Mouse (Mus musculus) layer of hippocampus, postnatal 10 days (tissue): ENCODE results near the gene Ric8a. TPM values are rescaled to one million over a fixed set of nuclear protein-coding genes. Genes with fewer than 3 reads are reported as not detected.

Experiments used
- DNase-seq, 2 experiments: peaks; one replicate each; pipeline ENCODE4 v3.0.0; 2021; ENCODE audit warnings: low spot score in 2 of 2
- long read RNA-seq: library from polyadenylated mRNA; stranded (forward); transcript quantifications from one replicate; pipeline ENCODE4 v2.0.0, GENCODE M21; 2023
- total RNA-seq, 2 experiments: library from RNA; stranded (reverse); gene quantifications; 2 replicates each; pipeline ENCODE4 v1.2.3; 2021

The Ric8a gene
- 100 to 1,000 TPM in 1 of 2 experiments, 10 to 100 TPM in 1; 91.1 to 106 TPM for total RNA-seq
- long read RNA-seq, transcript Ric8a-203 (2 exons, 2,151 nt) = minor isoform, 5 of 112 reads
- long read RNA-seq, transcript Ric8a-201 (10 exons, 3,406 nt) = major isoform, 71 of 112 reads
- long read RNA-seq, partial matches to known transcripts = 16 of 112 reads
- long read RNA-seq, other reads (novel, unspliced or antisense) = 17 of 112 reads

DNA sequence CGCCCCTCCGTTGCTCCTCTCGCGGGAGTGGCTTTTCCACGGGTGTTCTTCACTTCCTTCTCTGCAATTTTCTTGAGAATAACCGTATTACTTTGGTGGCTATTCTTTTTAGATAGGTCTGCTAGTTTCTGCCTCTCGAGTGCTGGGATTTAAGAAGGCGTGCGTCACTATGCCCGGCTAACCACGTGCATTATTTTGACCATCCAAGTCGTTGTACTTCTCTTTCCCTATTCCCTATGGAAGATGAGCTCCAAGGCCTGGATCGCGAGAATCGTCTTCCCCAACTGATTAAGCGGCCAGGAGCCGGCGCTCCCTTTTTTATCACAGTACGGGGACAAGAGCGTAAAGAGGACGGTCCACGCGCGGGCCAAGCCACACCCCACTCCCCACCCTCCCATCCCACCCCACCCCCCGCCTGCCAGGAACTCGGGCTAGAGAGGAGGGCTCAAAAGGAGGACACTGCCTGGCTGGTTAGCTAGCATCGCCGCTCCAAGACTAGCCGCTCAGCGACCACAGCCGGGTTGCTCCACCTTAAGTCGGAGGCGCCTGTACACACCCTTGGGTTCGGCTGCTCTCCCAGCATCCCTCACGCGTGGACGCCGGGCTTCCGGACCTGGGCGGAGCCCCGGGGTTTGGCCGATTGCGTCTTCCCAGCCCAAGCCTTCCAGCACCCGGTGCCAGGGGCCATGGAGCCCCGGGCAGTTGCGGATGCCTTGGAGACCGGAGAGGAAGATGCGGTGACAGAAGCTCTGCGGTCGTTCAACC, at the start of gene Ric8a:
TSS of gene Ric8a (plus strand) at position 173 of the 765 bp plus-strand sequence.
- DNase-seq = peak; percentile 82 to 85

DNA sequence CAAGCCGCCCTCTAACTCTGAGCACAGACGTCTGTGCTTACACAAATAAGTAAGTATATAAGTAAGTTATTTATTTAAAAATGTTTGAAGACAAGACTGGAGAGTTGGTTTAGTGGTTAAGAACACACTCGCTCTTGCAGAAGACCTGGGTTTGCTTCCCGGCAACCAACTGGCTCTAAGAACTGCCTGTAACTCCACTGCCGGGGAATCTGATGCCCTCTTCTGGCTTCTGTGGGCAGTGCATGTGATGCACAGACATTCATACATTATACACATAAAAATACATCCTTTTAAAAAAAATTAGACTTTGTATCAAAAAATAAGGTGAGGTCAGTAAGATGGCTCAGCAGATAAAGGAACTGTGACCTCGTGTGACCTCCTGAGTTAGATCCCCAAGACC, 46.3 kb upstream of the Ric8a start:
- DNase-seq = no peak

DNA sequence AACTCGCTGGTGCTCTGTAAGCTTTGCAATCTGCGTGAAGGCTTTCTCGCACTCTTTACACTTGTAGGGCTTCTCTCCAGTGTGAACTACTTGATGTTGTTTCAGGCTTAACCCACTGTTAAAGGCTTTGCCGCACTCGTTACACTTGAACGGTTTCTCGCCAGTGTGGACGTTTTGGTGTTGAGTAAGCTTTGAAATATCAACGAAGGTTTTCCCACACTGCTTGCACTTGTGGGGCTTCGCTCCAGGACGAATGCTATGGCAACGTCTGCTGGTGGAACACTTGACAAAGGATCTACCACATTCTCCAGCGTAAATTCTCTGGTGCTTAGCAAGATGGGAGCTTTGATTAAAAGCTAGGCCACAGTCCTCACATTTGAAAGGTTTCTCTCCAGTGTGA, 45.0 kb upstream of the Ric8a start:
- peak in 1 of 2 experiments; percentile 36 for DNase-seq

DNA sequence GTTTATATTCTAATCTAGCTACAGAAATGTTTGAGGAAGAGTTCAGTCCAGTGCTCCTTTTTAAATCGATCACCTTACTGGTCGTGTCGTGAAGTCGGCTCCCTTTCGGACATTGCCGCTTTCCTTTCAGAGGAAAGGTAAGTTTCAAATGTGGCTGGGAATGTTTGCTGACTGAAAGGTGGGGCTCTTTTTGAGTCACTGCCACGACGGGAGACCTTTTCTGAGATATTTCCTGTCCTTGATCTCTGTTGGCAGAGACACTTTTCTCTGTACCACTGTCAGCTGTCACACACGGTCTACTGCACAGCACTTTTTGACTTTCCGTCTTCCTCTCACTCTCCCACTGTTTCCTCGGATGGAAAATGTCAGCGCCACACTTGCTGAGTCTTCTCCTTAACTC, 43.9 kb upstream of the Ric8a start:
- no peak for DNase-seq

DNA sequence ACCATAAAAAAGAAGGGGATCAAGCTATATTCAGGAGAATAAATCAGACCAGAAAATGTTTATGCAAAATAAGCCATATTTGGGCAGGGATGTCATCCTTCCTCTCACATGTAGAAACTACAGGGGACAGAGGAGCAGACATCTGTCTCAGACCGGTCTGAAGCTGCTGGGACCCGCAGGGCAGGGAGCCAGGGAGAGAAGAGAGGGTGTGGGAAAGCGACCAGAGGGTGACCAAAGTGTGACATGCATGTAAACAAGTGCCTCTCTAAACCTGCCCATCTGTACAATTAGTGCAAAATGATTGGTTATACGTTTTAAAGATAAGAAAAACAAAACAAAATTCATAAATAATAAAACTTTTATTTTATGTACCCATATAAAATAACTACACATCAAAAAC, 36.6 kb upstream of the Ric8a start:
- no peak for DNase-seq

DNA sequence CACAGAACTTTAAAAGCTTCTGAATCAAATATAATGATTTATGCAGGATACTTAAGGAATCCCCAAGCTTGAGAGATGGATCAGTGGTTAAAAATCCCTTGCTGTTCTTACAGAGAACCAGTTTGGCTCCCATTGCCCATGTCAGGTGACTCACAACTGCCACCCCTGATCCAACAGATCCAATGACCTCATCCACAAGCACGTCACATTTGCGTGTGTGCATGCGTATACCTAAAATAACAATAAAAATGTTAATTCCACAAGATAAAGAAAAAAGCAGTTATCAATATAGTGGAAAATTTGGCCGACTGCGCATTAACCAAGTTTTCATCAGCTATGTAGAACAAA, 35.5 kb upstream of the Ric8a start:
- DNase-seq = no peak

DNA sequence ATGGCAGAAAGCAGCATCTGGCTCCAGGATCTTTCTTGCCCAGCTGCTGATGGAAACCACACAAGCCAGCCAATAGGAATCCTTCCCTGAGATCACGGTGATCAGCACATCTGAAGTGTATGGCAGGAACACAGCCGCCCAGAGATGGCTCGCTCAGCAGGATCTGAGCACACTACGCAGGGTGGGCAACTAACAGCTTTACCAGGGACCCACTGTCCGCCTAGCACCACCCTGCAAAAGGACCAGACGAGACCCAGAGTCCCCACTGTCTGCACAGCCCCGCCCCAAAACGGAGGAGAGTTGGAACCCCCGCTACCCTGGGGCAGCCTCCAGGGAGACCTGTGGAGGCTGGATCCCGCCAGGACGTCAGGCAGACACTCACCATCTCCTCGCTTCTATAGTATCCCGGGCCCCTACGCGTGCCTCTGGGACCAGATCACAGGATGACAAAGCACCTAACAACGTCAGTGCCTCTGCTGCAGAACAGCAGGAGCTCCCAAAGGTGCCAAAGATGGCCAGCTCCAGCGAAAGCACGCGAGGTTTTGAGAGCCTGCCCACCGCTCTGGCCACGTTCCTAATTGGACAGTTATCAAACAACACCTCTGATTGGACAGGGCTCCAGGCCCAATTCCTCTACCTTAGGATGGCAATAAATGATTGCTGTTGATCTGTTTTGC, 35.0 kb upstream of the Ric8a start, which contains the start of gene Zfp941:
TSS of gene Zfp941 (minus strand) at position 526 of the 677 bp plus-strand sequence.
- DNase-seq = peak; percentile 71

DNA sequence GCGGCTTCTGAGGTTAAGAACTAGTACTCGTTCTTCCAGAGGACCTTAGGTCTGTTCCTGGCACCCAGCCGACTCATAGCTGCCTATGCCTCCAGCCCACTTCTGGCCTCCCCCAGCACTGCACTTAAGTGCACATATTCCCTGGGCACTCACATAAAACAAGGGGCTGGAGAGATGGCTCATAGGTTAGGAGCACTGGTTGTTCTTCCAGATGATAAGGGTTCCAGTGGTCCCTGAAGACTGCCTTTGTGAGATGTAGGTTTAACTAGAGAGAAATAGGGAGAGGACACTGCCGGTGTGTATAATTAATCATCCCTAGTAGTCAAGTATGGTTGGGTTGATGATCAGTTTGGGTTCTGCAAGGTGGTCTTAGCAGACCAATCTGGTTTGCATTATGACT, 34.0 kb upstream of the Ric8a start:
- DNase-seq = no peak

DNA sequence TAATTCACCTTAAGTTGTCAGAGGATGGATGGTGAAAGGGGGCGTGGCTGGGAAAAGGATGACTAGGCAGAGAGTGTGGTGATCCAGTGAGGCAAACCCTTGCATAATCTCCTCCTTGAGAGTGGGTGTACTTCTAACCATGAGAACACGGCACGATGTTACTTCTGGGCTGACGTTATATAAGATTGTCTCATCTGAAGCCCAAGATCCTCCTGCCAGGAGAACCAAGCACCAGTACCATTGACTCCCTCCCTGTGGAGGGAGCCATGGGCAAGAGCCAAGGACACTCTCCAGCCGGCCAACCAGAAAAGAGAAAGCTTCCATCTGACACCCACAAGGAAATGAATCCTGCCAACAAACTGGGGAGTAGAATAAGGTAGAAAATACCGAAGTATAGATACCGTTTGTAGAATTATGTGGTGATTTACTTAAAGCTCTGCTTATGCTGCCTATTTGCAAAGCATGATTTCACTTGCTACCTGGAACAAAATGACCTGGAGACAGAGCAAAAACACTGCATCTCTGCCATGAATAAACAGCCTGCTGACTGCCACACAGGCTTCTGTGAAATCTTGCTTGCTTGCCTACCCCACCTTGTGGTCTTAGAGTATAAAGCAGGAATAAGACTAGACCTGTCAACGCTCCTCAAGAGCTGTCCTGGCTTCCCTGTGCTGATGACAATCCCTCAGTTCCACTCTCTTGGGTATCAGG, 28.4 kb upstream of the Ric8a start:
- DNase-seq = peak in 1 of 2 experiments; percentile 54

DNA sequence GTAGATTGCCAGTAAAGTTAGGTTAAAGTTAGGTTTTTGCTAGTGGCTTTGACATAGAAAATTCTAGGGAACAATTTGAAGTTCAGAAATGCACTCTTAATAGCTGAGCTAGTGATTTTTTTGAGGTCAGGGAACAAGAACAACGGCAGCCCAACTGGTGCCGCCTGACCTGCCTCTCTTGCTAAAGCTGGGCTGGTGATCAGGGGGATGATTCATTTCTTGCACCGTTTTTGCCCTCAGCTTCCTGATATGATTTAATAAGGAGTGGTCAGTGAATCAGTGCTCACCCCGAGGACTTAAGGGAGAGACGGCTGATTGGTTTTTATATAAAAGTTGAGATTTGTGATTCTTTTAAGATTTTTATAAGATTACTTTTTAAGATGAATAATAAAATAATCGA, 25.3 kb upstream of the Ric8a start:
- no peak for DNase-seq

DNA sequence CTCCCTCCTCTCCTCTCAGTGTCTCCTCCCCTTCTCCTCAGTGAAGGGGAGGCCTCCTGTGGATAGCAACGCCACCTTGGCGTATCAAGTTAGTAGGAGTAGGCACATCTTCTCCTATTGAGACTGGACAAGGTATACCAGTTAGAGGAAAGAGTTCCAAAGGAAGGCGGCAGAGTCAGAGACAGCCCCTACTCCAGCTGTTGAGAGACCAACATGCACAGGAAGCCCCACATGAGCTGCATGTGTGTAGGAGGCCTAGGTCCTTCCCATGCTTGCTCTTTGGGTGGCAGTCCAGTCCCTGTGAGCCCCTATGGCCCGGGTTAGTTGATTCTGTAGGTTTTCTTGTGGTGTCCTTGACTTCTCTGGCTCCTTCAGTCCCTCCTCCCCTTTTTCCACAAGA, 23.4 kb upstream of the Ric8a start:
- no peak for DNase-seq

DNA sequence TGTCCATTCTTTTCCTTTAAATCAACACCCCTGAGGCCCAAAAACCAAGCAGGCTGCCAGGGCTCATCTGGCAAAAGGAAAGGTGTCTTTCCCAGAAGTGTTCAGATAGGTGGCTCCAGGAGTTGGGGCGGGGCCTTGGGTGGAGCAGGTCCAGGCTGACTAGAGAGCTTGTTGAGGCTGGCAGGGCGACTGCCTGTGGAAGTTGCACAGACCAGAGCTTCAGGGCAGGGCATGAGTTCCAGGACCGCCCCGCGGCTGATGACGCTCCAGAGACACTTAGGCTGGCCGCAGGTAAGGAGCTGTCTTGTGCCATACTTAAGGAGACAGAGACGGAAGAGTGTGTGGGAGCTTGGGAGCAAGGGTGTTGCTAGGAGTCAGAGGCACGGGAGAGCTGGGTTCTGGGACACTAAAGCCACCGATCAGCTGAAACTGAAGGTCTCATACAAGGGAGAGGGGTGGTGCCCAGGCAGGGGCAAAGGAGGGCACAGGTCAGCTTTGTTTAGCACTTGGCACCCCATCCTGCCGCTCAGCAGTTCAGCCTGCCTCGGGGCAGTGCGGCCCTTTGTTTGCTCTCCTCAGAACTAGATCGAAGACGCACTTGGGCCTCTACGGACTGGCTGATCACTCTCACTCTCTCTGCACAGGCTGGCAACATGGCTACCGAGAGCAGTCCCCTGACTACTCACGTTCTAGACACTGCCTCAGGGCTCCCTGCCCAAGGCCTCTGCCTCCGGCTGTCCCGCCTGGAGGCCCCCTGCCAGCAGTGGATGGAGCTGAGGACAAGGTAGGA, 21.6 kb upstream of the Ric8a start, which contains the start of gene Urah:
TSS of gene Urah (plus strand) at position 51 of the 790 bp plus-strand sequence.
- DNase-seq = no peak

DNA sequence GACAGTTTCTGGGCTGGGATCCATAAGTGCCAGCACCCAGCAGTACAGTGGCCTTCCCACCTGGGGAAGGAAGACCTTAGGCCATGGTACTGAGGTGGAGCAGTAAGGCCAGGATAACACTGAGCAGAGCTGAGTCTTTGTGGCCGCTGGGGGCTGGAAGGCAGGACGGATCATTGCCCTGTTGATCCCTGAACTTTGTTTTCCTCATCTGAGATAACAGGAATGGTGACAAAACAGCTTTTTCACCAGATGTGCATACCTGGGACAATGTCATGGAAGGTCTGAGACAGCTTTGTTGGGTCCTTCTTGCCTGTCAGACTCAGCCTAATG, 21.0 kb upstream of the Ric8a start:
- no peak for DNase-seq

DNA sequence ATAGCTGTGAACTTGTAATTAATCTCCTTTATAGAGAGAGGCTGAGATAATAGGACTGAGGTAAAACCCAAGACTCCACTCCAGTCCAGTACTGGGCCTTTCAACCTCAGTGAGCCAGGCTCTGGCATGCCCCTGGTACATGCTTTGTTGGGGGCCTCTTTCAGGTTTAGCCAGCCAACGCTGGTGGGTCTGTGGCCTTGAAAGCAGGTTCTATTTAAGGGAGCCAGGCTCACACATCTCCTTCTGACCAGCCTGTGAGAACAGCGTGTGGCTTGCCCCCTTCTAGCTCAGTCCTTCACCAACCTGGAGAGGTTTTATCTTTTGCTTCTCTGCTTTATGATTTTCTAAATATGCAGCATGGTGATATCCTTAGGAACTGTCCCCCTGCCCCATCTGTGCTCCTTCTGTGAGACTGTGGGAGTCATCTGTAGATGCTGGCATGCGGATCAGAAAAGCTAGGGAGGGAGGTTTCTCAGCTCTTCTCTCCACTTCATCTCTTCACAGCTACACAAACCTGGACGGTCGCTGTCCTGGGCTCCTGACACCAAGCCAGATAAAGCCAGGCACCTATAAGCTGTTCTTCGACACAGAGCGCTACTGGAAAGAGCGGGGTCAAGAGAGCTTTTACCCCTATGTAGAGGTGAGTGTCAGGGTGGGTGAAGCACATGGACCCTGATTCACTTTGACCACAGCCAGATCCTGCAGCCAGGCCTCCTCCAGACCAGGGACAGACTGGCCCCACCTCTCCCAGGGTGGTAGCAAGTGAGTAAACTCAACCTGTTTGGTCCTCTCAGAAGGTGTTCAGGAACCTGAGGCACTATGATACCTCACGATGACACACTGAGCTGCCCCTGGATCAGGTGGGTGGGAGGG, 20.3 kb upstream of the Ric8a start:
- no peak for DNase-seq

DNA sequence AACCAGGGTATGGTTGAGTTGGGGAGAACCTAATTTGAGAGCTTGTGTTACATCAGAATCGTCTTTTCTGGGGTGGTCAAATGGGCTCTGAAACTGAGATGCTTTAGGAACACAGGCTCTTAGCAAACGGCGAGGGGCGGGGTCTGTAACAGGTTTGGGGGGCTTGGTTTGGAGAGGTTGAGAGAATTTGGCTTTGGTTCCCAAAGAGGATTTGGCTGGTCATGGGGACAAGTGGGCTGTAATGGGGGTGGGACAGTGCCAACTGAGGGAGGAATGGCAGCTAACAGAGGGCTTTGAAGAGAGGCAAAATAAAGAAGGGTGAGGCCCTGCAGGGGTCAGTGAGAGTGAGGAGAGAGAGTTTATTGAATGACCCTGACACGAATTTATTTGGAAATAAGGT, 17.2 kb upstream of the Ric8a start:
- DNase-seq = no peak

DNA sequence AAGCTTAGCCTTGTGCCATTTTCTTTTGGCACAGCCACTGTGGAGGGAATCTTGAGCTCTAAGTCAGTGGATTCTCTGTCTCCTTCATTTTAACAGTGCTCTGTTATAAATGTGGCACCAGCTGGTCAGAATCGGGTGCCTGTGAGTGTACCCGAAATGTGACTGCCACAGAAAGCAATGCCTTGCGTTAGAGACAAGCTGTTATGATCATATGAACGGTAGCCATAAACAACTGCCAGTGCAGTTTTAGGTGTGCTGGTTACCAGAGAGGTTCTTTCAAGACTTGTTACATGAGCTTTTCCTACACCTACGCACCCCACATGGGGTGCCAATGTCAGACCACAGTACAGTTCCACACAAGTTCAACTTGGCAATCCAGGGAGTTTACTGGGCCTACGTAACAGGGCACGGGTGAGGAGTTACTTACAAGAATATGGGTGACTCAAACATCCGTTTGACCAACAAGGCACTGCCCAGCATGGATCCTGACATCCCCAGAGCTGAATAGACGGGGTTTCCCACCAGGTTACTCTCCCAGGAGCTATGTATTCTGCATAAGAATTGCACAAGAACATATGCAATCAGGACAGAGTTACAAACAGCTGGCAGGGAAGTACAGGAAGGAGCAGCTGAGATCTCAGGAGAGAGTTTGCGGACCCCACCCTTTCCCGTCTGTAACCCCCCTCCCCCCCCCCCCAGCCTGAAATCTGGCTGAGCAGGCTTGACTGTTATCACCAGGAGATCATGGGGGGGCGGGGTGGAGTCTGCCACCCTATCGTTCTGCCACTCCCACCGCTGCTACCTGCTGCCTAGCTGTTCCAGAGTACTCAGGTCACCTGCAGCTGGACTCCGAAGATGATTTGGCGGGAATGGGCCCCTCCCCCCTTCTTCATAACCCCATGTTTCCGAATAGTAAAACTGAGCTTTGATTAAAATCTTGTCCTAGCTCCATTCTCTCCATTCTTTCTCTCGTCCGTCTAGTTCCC, 15.7 kb upstream of the Ric8a start:
- DNase-seq = no peak

DNA sequence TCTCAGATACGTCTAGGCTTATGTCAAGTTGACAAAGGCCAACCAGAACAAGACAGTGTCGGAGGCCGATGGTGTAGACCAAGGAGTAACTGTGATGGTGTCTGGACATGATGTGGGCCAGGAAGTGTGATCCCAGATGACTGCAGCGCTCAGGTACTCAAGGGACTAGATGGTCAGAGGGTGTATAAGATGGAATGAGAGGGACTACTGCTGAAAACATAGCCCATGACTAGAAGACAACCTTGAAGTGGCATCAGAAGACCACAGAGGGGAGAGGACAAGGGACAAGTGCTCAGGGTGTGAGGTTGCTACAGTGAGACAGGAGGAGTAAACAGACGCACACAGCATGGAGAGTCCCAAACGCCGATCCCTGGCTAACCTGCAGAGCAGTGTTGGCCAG, 13.0 kb upstream of the Ric8a start:
- DNase-seq = no peak

DNA sequence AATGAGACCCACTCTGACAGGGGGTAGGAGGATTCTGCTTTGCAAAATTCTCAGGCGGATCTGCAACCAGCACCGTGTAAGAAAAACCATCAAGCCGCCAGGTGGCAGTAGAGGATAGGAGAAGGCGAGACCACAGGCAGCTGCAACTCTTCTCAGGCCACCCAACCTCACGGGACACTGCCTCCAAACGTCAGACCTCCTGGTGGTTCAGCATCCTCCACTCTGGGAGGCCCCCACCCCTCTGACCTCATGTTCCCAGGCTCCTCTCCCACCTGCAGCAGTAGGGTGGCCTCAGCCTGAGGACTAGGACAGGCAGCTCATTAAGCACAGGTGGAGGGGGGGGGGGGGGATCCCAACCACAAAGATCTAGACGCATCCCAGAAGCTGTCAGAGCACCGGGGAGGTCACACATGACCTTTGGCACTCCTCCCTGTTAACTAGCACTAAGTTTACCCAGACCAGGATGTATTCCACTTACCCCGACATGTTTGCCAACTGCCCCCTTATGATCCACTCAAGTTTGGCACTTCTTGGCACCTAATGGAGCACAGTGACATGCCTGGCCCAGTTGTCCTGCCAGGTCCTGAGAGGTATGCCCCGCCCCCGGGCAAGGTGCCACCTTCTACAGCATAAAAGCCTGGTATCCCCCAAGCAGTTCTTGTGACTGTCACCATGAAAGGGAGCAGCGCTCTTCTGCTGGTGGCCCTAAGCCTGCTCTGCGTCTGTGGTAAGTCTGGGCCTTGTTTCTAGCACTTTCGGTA, 11.7 kb upstream of the Ric8a start, which contains the start of gene Scgb1c1:
TSS of gene Scgb1c1 (plus strand) at position 643 of the 761 bp plus-strand sequence.
- peak; percentile 96 to 97 for DNase-seq
